Mouse (Mus musculus): ENCODE results near the gene Sall1.

DNA sequence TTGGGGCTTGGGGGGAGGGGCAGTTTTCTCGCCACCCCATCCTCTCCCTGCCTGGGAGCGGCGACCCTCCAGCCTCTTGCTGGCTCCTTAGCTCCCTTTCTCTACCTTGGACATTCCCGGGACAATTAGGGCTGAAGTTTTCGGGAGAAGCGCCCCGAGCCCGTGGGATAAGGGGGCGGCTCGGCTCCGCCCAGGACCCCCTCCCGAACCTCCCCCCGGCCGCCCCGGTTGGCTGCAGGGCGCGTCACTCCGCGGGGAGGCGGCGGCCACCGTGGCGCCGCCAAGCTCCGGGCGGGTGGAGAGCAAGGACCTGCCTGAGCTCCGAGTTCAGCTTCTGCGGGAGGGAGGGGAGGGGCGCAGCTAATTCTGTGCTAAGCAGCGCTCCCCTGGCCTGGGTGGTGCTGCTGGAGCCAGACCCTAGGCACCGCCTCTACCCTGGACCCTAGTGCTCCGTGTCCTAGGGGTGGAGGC is 556 bp downstream of the Sall1 start:
- TF ChIP-seq CTCF (IDR thresholded peaks at IDR 0.05; ENCODE audit: low read depth, low read length) (no peak), EP300 (IDR thresholded peaks at IDR 0.05; ENCODE audit: insufficient read depth, low read depth, low read length) (no peak)

All from ES-Bruce4 (cell line).